Mouse (Mus musculus) CH12.LX (cell line): ENCODE results near the gene Rab6a.

Experiments
- CTCF ChIP-seq, 2 experiments: IDR thresholded peaks in 1 of 2; conservative IDR thresholded peaks in 1 of 2; 2 replicates each; pipeline ENCODE4 v1.5.1; 2011 to 2012; ENCODE audit warnings: low read depth in 2 of 2, low read length in 2 of 2, improper control_type of control experiment in 1 of 2, inconsistent platforms in 1 of 2, mild to moderate bottlenecking in 1 of 2, moderate library complexity in 1 of 2
- EP300 ChIP-seq: IDR thresholded peaks from 2 replicates; pipeline ENCODE4 v1.6.1; 2011; ENCODE audit warnings: low read length, improper control_type of control experiment
- IRF4 ChIP-seq: IDR thresholded peaks from 2 replicates; pipeline ENCODE4 v1.6.1; 2014; ENCODE audit warnings: low read depth, mild to moderate bottlenecking, inconsistent platforms, low read length, improper control_type of control experiment
- MYC ChIP-seq: IDR thresholded peaks from 2 replicates; pipeline ENCODE4 v1.6.1; 2011; ENCODE audit warnings: low read depth, mild to moderate bottlenecking, improper control_type of control experiment, low read length
- POLR2A ChIP-seq: IDR thresholded peaks from 2 replicates; pipeline ENCODE4 v1.6.1; 2011; ENCODE audit warnings: low read depth, mild to moderate bottlenecking, improper control_type of control experiment, low read length
- USF1 ChIP-seq: IDR thresholded peaks from 2 replicates; pipeline ENCODE4 v1.6.1; 2014; ENCODE audit warnings: low read depth, mild to moderate bottlenecking, inconsistent platforms, low read length, improper control_type of control experiment
- ZKSCAN1 ChIP-seq: IDR thresholded peaks from 2 replicates; pipeline ENCODE4 v1.6.1; 2012; ENCODE audit warnings: low read depth, inconsistent platforms, low read length, improper control_type of control experiment, borderline replicate concordance

GRCm38 (mm10) chr7:100654441-100654840, 47.2 kb downstream of the Rab6a start:
- TF ChIP-seq POLR2A (no peak), USF1 (no peak), IRF4 (no peak), ZKSCAN1 (no peak), MYC (no peak), EP300 (no peak), CTCF (conservative IDR thresholded peaks at IDR 0.05 in 1 of 2, IDR thresholded peaks at IDR 0.05 in 1 of 2; ENCODE audit: low read depth in 2 of 2, low read length in 2 of 2) (no peak)
